Mouse (Mus musculus) small intestine, adult 2 months (tissue): ENCODE measurements around the gene Tdo2. TPM values are rescaled to one million over a fixed set of nuclear protein-coding genes. Genes with fewer than 3 reads are reported as not detected.

ENCODE experiments used
- H3K27ac ChIP-seq: fragments of 200-500 bp; 2 replicates; pipeline ENCODE4 v1.5.1; 2012; ENCODE audit warnings: low read depth, low read length, control low read depth, inconsistent platforms; ENCODE audit not compliant: insufficient read depth
- H3K27me3 ChIP-seq: fragments of 200-500 bp; 2 replicates; pipeline ENCODE4 v1.6.1; 2012; ENCODE audit warnings: mild to moderate bottlenecking, moderate library complexity, low read length, inconsistent platforms; ENCODE audit not compliant: control insufficient read depth, insufficient read depth
- H3K36me3 ChIP-seq: fragments of 200-500 bp; 2 replicates; pipeline ENCODE4 v1.6.1; 2012; ENCODE audit warnings: mild to moderate bottlenecking, low read length, control low read depth, inconsistent platforms; ENCODE audit not compliant: control insufficient read depth, insufficient read depth
- H3K4me1 ChIP-seq: fragments of 200-500 bp; 2 replicates; pipeline ENCODE4 v1.6.1; 2012; ENCODE audit warnings: low read length, inconsistent platforms, mixed read lengths; ENCODE audit not compliant: control insufficient read depth, insufficient read depth, insufficient read length
- H3K4me3 ChIP-seq: fragments of 200-500 bp; 2 replicates; pipeline ENCODE4 v1.5.1; 2012; ENCODE audit warnings: low read depth, mild to moderate bottlenecking, control low read depth, inconsistent platforms, low read length, moderate library complexity
- CTCF ChIP-seq: fragments of 200-500 bp; IDR thresholded peaks from 2 replicates; pipeline ENCODE4 v1.5.1; 2012; ENCODE audit warnings: low read depth, mild to moderate bottlenecking, control low read depth, inconsistent platforms, low read length, moderate library complexity, mixed read lengths; ENCODE audit not compliant: insufficient replicate concordance, insufficient read length; ENCODE audit errors: extremely low read depth
- POLR2A ChIP-seq: fragments of 200-500 bp; IDR thresholded peaks from 2 replicates; pipeline ENCODE4 v1.6.1; 2012; ENCODE audit warnings: low read depth, mild to moderate bottlenecking, control low read depth, inconsistent platforms, low read length, moderate library complexity
- WGBS: fragments of 180-500 bp; shearing (Covaris S2); methylation state at CpG from one replicate; pipeline ENCODE4 v1.1.7; 2018; 5-methylcytosine and 5-hydroxymethylcytosine counted together
- polyA plus RNA-seq: library from polyadenylated mRNA; depleted of rRNA; stranded (reverse); fragments of >200 nt; gene quantifications from 2 replicates; pipeline ENCODE4 v1.2.3, GENCODE M21; 2012

The Tdo2 gene
- polyA plus RNA-seq, 1 experiment: not detected

GRCm38 (mm10) chr3:81931695-81932094, 44.3 kb downstream of the Tdo2 start:
- no peak overlapping the region for H3K27ac ChIP-seq
- H3K4me1 ChIP-seq: peaks cover 2% of the 10 kb centered on the region; the same call in 1 of the 2 replicates
- TF ChIP-seq CTCF (no peak), POLR2A (no peak)
- H3K36me3 ChIP-seq: no peaks in the 10 kb centered on the region
- 67% methylated on average over 3 of the region's 3 CpGs for WGBS
- no peak overlapping the region for H3K4me3 ChIP-seq
- H3K27me3 ChIP-seq: no peaks in the 10 kb centered on the region

GRCm38 (mm10) chr3:81929073-81929472, 46.9 kb downstream of the Tdo2 start:
- Histone ChIP-seq H3K36me3 (no peaks in the 10 kb centered on the region), H3K4me1 (peaks cover 2% of the 10 kb centered on the region; the same call in 1 of the 2 replicates), H3K4me3 (no peak overlapping the region), H3K27me3 (no peaks in the 10 kb centered on the region), H3K27ac (no peak overlapping the region)
- WGBS: 85% methylated on average over 1 of the region's 1 CpGs
- TF ChIP-seq CTCF: no peak
- no peak for TF ChIP-seq POLR2A

- TF ChIP-seq POLR2A: no peak
- TF ChIP-seq CTCF: no peak
- H3K27ac ChIP-seq: no peak overlapping the region
- no peaks in the 10 kb centered on the region for H3K36me3 ChIP-seq
- H3K4me1 ChIP-seq: no peaks in the 10 kb centered on the region
- no peak overlapping the region for H3K4me3 ChIP-seq
- H3K27me3 ChIP-seq: no peaks in the 10 kb centered on the region
- WGBS: 33% methylated on average over 9 of the region's 9 CpGs
Measured at GRCm38 (mm10) chr3:81926764-81927325, 49.2 kb downstream of the Tdo2 start.

- 23% methylated on average over 5 of the region's 5 CpGs for WGBS
- TF ChIP-seq CTCF: no peak
- TF ChIP-seq POLR2A: no peak
- Histone ChIP-seq H3K4me1 (no peaks in the 10 kb centered on the region), H3K4me3 (no peak overlapping the region), H3K27me3 (no peaks in the 10 kb centered on the region), H3K27ac (no peak overlapping the region), H3K36me3 (no peaks in the 10 kb centered on the region)
Measured at GRCm38 (mm10) chr3:81925856-81926255, 50.1 kb downstream of the Tdo2 start.

GRCm38 (mm10) chr3:81924931-81925330, 51.1 kb downstream of the Tdo2 start:
- Histone ChIP-seq H3K27me3 (no peaks in the 10 kb centered on the region), H3K4me3 (no peak overlapping the region), H3K36me3 (no peaks in the 10 kb centered on the region), H3K4me1 (no peaks in the 10 kb centered on the region), H3K27ac (no peak overlapping the region)
- WGBS: 2% methylated on average over 1 of the region's 1 CpGs
- TF ChIP-seq POLR2A: no peak
- no peak for TF ChIP-seq CTCF

- TF ChIP-seq POLR2A: no peak
- no peak for TF ChIP-seq CTCF
- 13% methylated on average over 4 of the region's 4 CpGs for WGBS
- Histone ChIP-seq H3K27me3 (no peaks in the 10 kb centered on the region), H3K4me3 (no peak overlapping the region), H3K4me1 (no peaks in the 10 kb centered on the region), H3K36me3 (no peaks in the 10 kb centered on the region), H3K27ac (no peak overlapping the region)
Measured at GRCm38 (mm10) chr3:81922910-81923309, 53.1 kb downstream of the Tdo2 start.

GRCm38 (mm10) chr3:81919681-81920080, 56.3 kb downstream of the Tdo2 start:
- H3K36me3 ChIP-seq: no peaks in the 10 kb centered on the region
- no peaks in the 10 kb centered on the region for H3K4me1 ChIP-seq
- no peak for TF ChIP-seq POLR2A
- TF ChIP-seq CTCF: no peak
- WGBS: 62% methylated on average over 3 of the region's 3 CpGs
- no peak overlapping the region for H3K27ac ChIP-seq
- no peak overlapping the region for H3K4me3 ChIP-seq
- no peaks in the 10 kb centered on the region for H3K27me3 ChIP-seq

GRCm38 (mm10) chr3:81918215-81918614, 57.8 kb downstream of the Tdo2 start:
- TF ChIP-seq POLR2A (no peak), CTCF (no peak)
- H3K36me3 ChIP-seq: no peaks in the 10 kb centered on the region
- H3K4me3 ChIP-seq: no peak overlapping the region
- no peaks in the 10 kb centered on the region for H3K27me3 ChIP-seq
- H3K4me1 ChIP-seq: no peaks in the 10 kb centered on the region
- 75% methylated on average over 8 of the region's 8 CpGs for WGBS
- no peak overlapping the region for H3K27ac ChIP-seq
